Mouse (Mus musculus) ES-E14 (cell line): Measurements from ENCODE around the gene Tmem81.

Source experiments
- MAFK ChIP-seq: IDR thresholded peaks from 2 replicates; pipeline ENCODE4 v1.6.1; 2014; ENCODE audit warnings: mild to moderate bottlenecking, low read depth, low read length, inconsistent platforms; ENCODE audit not compliant: insufficient read depth
- ZC3H11A ChIP-seq: IDR thresholded peaks from 2 replicates; pipeline ENCODE4 v1.6.1; 2012; ENCODE audit warnings: low read depth, mild to moderate bottlenecking, inconsistent platforms, low read length, borderline replicate concordance
- ZNF384 ChIP-seq: IDR thresholded peaks from 2 replicates; pipeline ENCODE4 v1.6.1; 2012; ENCODE audit warnings: low read depth, low read length, inconsistent platforms

DNA sequence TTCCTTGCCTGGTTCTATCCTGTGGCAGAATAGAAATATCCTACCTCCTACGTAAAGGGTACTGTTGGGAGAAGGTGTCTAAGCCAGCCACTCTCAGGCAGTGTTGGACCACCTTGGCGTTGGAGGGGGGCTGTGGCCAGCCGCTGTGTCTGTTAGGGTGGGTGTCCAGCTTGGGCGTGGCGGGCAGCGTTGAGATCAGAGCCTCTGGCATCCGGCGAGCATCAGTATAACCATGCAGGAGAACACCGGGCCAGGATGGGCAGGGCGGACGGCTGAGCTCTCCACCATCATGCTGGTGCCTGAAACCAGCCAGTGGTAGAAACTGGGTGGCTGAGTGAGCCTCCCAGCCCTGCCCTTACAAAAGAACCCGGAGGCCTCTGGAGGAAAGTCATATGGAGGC, 9.3 kb downstream of the Tmem81 start:
- TF ChIP-seq MAFK (no peak), ZNF384 (no peak), ZC3H11A (no peak)
